Mouse (Mus musculus): ENCODE measurements around the gene AI413582. TPM values are rescaled to one million over a fixed set of nuclear protein-coding genes. Genes with fewer than 3 reads are reported as not detected.

Gene AI413582
- polyA plus RNA-seq, 1 experiment, result 85.6 TPM

DNA sequence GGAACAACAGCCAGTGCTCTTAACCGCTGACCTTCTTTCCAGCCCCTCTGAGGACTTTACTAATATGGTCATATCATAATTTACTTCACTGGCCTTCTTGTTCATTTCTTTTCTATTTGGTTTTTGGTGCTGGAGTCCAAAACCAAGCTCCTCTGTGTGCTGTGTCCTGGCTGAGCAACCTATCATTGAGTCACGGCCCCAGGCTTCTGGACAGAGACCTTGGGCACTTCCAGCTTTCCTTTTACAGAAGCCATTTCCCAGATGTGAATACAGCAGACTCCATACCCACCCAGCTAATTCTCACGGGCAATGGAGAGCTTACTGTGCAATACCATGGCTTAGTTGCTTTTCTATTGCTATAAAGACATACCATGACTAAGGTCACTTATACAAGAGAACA lies 34.7 kb upstream of the AI413582 start:
- Histone ChIP-seq H3K4me3 (ENCODE audit: insufficient read depth, low read length) (no peak overlapping the region), H3K27ac (ENCODE audit: insufficient read depth, low read depth, low read length) (no peak overlapping the region), H3K4me1 (ENCODE audit: control insufficient read depth, insufficient read depth, low read length) (peaks cover 27% of the 10 kb centered on the region)
- TF ChIP-seq POLR2A (IDR thresholded peaks at IDR 0.05; ENCODE audit: borderline replicate concordance, low read depth, low read length) (no peak), CTCF (IDR thresholded peaks at IDR 0.05; ENCODE audit: low read depth, low read length) (no peak)

DNA sequence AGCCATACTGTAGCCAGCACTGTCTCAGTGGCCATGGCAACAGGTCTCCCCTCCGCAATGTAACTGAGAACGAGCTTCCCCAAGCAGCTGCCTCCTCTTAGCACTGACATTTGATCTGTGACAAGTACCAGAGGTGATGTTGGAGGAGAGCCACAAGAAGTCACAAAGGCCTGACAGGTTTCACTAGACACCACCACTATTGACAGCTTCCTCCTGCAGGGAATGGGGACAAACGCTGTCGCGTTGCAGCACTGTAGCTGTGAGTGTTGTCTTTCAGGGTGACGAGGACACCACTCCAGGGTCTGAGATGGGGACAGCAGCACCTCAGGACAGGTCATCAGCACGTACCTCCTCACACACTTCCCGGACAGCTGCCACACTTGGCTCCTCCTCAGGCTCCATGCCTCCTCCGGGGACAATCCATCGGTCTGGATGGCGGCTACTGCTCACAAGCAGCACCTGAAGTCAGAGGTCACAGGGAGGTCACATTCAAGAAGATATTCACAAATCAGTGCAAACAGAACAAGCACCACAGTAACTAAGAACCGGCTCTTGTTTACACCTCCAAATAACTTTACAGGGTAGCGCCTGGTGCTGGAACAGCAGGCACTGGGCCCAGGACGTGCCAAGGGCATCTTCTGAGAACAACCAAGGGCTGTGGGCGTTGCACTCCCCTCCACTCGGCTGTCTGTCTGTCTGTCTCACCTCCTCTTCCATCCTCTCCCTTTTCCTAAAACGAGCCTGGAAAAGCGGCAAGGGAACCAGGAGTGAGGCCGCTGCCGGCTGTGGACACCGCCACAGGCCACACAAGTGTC lies 31.0 kb upstream of the AI413582 start:
- Histone ChIP-seq H3K4me3 (ENCODE audit: insufficient read depth, low read length) (no peak overlapping the region), H3K4me1 (ENCODE audit: control insufficient read depth, insufficient read depth, low read length) (peaks cover 20% of the 10 kb centered on the region), H3K27ac (ENCODE audit: insufficient read depth, low read depth, low read length) (no peak overlapping the region)
- TF ChIP-seq POLR2A (IDR thresholded peaks at IDR 0.05; ENCODE audit: borderline replicate concordance, low read depth, low read length) (no peak), CTCF (IDR thresholded peaks at IDR 0.05; ENCODE audit: low read depth, low read length) (no peak)

DNA sequence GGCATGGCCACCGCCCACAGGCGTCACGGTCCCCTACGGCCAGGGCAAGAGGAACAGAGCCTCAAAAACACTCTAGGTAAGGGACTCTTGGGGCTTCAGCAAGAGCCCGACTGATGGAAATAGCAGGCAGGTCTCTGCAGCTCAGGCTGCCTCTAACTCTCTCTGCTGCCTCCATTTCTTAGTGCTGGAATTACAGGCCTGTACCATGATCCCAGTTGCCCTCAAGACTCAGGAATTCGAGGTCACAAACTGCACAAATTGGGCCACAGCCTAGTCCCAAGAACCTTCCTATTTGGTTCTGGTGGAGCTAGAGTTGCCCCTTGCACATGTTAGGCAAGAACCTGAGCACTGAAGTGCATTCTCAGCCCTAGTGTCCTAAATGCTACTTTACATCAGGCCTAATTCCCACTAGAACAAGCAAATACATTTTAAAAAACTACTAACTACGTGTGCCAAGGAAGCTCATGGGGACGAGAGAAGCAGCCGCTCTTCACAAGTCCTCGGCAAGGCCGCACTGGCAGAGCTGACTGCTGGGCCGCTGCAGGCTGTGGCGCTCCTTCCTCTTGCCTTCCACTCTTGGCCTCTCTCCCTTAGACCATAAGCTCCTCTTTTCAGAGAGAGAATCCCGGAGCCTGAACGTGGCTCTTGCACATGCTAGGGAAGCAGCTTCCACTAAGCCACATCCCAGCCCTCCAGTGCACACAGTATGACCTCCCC lies 30.3 kb upstream of the AI413582 start:
- Histone ChIP-seq H3K4me1 (ENCODE audit: control insufficient read depth, insufficient read depth, low read length) (peaks cover 17% of the 10 kb centered on the region), H3K27ac (ENCODE audit: insufficient read depth, low read depth, low read length) (no peak overlapping the region), H3K4me3 (ENCODE audit: insufficient read depth, low read length) (no peak overlapping the region)
- TF ChIP-seq CTCF (IDR thresholded peaks at IDR 0.05; ENCODE audit: low read depth, low read length) (no peak), POLR2A (IDR thresholded peaks at IDR 0.05; ENCODE audit: borderline replicate concordance, low read depth, low read length) (no peak)

DNA sequence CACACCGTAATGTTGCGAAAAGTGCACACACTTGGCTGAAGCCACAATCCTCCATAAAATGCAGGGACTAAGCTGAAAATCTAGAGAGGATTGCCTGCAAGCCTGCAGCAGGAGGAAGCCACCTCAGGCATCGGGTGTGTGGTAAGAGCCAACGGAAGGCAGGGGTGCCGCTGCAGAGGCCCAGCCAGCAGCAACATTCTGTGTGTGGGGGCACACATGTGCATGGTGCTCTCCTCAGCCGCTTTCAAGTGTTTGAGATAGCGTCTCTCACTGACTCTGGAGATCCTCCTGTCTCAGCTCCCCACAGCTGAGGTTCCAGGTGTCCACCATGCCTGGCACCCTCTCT lies 27.0 kb upstream of the AI413582 start:
- H3K27ac ChIP-seq (ENCODE audit: insufficient read depth, low read depth, low read length), result no peak overlapping the region
- no peak for TF ChIP-seq CTCF (IDR thresholded peaks at IDR 0.05; ENCODE audit: low read depth, low read length)
- no peak for TF ChIP-seq POLR2A (IDR thresholded peaks at IDR 0.05; ENCODE audit: borderline replicate concordance, low read depth, low read length)
- H3K4me3 ChIP-seq (ENCODE audit: insufficient read depth, low read length), result no peak overlapping the region
- H3K4me1 ChIP-seq (ENCODE audit: control insufficient read depth, insufficient read depth, low read length), result peaks cover 15% of the 10 kb centered on the region

DNA sequence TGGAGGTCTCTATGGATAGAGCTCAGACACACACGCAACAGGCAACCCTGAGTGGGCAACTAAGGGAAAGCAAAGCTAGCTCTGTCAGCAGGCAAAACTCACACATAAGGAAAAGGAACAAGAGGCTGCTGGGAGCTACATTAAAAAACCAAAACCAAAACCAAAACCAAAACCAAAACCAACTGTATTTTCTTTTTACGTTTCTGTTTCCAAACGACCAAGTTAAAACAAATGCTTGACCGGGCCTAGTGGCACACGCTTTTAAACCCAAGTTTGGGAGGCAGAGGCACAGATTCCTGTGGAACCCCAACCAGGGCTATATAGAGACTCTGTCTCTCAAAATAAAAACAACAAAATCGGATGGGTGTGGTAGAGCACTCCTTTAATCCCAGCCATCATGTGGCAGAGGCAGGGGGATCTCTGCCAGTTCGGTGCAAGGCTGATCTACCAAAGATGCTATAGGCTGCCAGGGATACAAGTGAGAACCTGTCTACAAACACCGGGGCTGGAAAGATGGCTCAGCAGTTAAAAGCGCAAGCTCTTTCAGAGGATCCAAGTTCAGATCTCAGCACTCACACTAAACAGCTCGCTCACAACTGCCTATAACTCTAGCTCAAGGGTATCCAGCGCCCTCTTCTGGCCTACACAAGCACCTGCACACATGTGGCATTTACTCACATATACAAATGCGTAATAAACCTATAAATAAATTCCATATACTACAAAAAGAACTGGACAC lies 26.4 kb upstream of the AI413582 start:
- H3K27ac ChIP-seq (ENCODE audit: insufficient read depth, low read depth, low read length), result no peak overlapping the region
- no peak overlapping the region for H3K4me3 ChIP-seq (ENCODE audit: insufficient read depth, low read length)

DNA sequence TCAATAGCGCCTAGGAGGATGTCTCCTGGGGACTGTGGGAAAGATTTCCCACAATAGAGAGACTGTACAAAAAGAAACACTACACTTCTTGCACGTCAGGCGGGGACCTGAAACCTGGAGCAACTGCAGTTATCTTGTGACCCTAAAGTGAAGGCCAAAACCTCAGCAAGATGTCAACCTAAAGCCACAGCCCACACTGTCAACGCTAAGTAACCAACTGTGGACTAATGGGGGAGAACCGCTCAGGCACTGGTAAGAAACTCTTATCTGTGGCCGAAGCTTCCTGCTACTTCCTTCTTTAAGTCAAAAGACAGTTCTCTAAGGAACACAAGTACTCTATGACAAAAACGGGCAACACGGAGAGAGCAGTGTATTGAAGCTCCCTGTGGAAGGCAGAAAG lies 22.7 kb upstream of the AI413582 start:
- TF ChIP-seq POLR2A (IDR thresholded peaks at IDR 0.05; ENCODE audit: borderline replicate concordance, low read depth, low read length) (no peak), CTCF (IDR thresholded peaks at IDR 0.05; ENCODE audit: low read depth, low read length) (no peak)
- no peak overlapping the region for H3K4me3 ChIP-seq (ENCODE audit: insufficient read depth, low read length)
- H3K27ac ChIP-seq (ENCODE audit: insufficient read depth, low read depth, low read length), result no peak overlapping the region
- H3K4me1 ChIP-seq (ENCODE audit: control insufficient read depth, insufficient read depth, low read length), result peaks cover 19% of the 10 kb centered on the region

More for the DNA sequence above, 26.4 kb upstream of the AI413582 start:
- H3K4me1 ChIP-seq (ENCODE audit: control insufficient read depth, insufficient read depth, low read length), result peaks cover 15% of the 10 kb centered on the region
- TF ChIP-seq CTCF (IDR thresholded peaks at IDR 0.05; ENCODE audit: low read depth, low read length), result no peak
- TF ChIP-seq POLR2A (IDR thresholded peaks at IDR 0.05; ENCODE audit: borderline replicate concordance, low read depth, low read length), result no peak

DNA sequence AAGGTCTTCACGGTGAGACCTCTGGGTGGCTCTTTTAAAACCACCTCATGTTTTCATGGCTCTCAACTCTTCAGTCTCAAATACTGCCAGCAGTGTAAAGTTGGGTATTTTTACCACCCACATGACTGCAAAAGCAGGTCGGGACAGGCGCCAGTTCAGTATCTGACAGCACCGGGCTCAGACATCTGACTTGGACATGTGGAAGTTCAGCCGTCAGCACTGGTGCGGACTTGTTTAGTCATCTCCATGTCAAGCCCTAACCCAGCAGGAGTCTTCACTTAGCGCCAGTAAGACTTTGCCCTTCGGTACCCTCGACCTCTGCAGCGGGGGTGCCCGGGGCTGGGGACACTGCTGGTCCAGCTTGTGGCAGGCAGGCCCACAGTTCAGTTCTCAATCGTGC lies 21.7 kb upstream of the AI413582 start:
- Histone ChIP-seq H3K4me3 (ENCODE audit: insufficient read depth, low read length) (no peak overlapping the region), H3K4me1 (ENCODE audit: control insufficient read depth, insufficient read depth, low read length) (peaks cover 19% of the 10 kb centered on the region), H3K27ac (ENCODE audit: insufficient read depth, low read depth, low read length) (no peak overlapping the region)
- TF ChIP-seq POLR2A (IDR thresholded peaks at IDR 0.05; ENCODE audit: borderline replicate concordance, low read depth, low read length) (no peak), CTCF (IDR thresholded peaks at IDR 0.05; ENCODE audit: low read depth, low read length) (no peak)

DNA sequence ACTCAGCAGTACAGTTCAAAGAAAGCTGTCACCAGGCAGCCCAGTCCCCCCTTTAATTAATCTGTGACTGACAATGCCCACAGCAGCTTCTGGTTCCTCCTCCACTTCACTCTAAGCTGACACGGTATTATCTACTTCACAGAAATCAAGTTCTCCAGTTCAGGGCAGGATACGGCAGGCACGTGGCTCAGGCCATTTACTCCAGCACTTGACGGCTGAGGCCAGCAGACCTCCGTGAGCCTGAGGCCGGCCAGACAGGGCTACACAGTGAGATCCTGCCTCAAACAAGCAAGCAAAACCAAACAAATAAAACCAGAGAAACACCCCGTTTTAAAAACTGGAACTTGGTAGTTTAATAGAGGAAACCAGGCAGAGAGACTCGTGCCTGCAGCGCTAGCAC lies 21.1 kb upstream of the AI413582 start:
- H3K27ac ChIP-seq (ENCODE audit: insufficient read depth, low read depth, low read length), result no peak overlapping the region
- H3K4me1 ChIP-seq (ENCODE audit: control insufficient read depth, insufficient read depth, low read length), result peaks cover 16% of the 10 kb centered on the region
- no peak overlapping the region for H3K4me3 ChIP-seq (ENCODE audit: insufficient read depth, low read length)
- TF ChIP-seq POLR2A (IDR thresholded peaks at IDR 0.05; ENCODE audit: borderline replicate concordance, low read depth, low read length), result no peak
- TF ChIP-seq CTCF (IDR thresholded peaks at IDR 0.05; ENCODE audit: low read depth, low read length), result no peak

DNA sequence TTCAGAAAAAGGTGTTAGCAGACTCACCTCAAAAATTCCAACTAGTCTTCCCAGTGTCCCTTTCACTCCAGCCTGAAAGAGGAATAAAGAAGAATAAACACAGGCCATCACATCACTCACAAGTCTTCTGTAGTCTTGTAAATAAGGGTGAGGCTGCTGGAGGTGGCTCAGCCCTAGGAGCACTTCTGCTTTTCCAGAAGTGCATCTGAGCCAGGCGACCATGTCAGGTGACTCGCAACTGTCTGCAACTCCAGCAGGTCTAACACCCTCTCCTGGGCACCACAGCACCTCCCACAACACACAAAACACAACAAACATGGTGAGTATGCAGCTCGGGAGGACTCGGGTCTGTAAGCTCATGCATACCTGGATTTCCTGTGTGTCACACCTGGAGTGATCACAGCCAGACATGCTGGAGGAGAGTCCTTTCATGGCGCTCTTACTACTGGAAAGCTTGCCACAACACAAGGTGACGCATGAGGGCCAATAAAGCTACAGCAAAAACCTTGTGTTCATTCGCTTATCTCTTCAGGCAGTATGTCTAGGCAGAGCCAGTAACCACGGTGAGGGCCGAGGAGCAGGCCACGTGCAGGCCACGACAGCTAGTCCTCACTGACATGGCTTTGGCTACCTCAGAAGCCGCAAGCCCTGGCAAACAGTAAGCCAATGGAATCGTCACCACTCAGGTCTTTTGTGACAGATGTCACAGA lies 17.8 kb upstream of the AI413582 start:
- Histone ChIP-seq H3K4me1 (ENCODE audit: control insufficient read depth, insufficient read depth, low read length) (peaks cover 11% of the 10 kb centered on the region), H3K4me3 (ENCODE audit: insufficient read depth, low read length) (no peak overlapping the region), H3K27ac (ENCODE audit: insufficient read depth, low read depth, low read length) (no peak overlapping the region)
- no peak for TF ChIP-seq CTCF (IDR thresholded peaks at IDR 0.05; ENCODE audit: low read depth, low read length)
- no peak for TF ChIP-seq POLR2A (IDR thresholded peaks at IDR 0.05; ENCODE audit: borderline replicate concordance, low read depth, low read length)
